Mouse (Mus musculus): ENCODE results near the gene Gtsf1l.
"Not testable (repeated sequence)": the region's sequence is repeated elsewhere in the genome, so short reads cannot be mapped to it uniquely, and the experiment has no call there.

Gtsf1l gene

DNA sequence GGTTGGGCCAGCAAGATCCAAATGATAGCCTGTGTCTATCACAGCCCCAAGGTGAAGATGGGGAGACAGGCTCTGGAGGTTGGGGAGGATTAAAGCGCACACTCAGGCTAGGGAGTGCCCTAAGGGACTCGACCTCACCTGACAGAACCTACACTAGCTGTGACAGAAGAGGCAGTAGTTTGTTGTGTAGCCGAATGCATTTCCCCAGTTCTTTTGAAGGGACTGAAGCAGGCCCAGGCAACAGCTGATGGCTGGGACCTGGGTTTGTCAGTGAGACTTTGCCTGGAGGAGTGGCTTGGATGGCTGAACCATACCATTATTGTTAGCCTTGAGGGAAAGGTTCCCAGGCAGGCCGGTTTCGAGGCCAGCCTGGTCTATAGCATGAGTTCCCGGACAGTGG is 2.6 kb downstream of the Gtsf1l start:
- DNase-seq = no peak

DNA sequence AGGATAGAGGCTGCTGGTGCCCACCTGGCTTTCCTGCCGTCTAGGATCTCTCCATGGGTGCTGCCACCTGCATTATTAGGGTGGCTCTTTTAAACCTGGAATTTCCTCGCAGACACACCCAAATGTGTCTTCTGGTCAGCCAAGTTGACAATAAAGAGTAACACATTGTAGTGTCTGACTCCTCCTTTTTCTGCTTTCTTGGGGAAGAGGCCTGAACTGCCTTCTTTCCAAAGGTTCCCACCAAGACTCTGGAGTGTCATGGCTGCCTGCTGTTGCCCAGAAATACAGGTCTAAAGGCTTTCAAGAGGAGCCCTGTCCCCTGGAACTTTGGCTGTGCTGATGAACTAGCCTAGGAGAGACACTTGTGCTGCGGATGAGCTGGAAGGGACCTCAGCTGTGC is 3.1 kb downstream of the Gtsf1l start:
- no peak for DNase-seq

DNA sequence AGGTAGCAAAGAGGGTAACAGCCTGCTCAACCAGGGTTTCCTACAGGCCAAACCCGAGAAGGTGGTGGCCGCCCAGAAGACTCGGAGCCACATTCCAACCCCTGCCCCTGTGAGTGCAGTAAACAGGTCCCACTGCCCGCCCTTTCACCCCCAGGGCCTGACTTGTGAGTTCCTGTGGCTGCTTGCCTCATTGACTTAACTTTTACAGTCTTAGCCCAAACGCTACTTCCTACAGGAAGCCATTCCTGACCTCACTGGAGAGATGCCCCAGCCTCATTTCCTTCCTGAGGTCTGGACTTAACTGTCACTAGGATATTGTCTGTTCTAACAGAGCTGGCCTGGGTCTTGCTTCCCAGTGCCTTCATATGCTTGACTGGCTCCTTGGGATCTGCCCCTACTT is 5.1 kb downstream of the Gtsf1l start:
- DNase-seq = no peak

DNA sequence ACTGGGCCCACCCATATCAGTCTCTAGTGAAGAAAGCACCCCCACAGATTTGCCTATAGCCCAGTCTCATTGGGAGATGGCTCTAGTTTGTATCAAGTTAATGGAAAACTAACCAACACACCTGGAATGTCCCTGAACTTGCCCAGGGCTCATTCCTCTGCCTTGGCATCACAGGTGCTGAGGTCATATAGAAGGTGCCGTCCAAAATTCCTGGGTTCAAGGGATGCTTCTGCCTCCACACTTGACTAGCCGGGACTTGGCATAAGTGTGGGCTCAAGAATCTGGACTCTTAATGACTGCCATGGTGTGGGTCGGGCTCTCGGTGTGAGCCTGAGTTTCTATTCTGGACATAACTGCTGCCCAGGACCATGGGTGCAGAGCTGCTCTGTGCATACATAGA is 8.6 kb downstream of the Gtsf1l start:
- no peak for DNase-seq

DNA sequence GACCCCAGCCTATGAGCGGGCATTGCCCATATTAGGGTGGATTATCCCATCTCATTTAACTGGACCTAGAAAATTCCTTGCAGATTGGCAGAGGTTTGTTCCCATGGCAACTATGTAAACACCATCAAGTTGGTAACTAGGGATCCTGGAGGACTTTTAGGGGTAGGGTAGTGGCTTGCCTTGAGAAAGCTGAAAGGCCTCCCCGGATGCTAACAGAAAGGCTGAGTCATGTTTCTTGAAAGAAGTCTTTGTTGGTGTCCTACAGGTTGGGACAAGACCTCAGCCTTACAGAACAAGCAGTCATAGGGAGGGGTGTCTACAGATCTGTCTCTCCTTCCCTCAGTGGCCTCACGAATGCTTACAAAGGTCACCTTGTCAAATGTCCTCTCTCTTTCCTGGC is 12.4 kb downstream of the Gtsf1l start:
- no peak for DNase-seq

DNA sequence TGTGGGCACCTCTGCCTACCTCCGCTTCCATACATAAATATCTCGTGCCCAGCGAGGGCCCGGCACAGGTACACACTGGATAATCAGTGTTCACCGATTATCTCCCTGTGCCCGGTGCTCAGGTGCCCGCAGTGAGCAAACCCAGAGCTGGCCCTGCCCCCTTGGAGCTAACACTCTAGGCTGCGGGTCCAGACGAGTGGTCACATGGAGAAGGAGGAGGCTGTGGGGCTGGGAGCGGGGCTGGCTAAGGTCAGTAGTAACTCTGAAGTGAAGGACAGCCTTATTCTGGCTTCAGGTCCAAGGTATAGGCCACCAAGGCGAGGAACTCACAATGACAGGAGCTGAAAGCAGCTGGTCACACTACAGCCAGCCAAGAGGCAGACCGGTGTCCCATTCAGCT is 12.8 kb downstream of the Gtsf1l start:
- DNase-seq = no peak

DNA sequence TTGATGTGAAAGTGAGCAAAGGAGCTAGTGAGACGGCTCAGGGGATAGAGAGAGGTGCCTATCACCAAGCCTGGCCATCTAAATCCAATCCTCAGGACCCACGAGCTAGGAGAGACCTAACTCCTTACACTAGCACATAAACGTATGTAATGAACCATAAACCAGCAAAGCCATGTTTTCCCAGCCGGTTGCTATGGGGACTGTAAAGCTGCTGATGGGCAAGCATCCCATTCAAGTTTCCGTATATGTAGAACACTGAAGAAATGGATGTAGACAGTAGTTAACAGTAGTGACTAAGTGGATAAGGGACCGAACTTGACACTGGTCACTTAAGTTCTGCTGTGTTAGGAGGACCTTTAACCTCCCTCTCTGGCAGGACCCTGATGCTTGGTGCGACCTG is 13.6 kb downstream of the Gtsf1l start:
- no peak for DNase-seq

DNA sequence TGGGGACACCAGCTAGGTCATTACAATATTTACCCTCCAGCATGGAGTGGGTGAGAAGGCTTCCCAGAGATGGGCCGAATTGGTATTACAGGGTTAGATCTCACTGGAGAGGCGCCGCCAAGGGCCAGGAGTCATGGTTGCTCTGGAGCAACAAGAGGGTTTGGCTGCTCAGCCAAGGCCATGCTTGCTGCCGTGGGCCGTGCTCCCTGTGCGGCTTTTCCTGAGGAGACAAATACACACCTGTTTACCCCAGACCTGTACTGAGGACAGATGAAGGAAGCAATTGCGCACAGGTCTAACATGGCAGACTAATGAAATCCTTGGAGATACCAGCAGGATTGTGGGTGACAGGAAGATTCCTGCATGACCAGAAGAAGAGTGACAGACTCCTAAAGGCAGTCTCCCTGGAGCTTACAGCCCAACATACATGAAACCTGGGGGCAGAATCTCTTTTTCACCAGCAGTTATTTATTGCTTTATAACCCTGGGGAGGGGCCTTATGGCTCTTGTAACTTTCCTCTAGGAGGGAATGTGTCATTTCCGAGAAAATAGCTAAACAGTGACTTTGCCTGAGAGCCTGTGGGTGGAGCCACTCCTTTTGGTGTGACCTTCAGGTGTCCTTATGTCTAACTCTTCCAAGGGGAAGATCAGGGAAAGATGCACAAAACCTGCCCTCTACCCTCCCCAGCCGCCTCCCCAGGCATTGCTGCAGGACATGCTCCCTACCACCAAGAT is 14.5 kb downstream of the Gtsf1l start:
- no peak for DNase-seq

DNA sequence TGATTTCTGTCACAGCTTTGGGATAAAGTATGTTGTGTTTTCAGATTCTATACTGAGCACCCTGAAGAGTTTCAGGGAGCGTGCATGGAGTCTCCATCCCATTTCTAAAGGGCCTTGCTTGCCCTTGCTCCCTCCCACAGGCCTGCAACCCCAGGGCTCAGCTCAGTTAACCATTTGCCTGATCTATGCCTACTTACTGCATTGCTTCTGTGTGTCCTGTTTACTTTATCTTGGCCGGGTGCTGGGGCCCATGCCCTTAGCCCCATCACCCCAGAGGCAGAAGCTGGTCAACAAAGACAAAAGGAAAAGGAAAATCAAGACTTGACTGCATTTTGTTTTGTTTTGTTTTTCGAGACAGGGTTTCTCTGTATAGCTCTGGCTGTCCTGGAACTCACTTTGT is 16.1 kb downstream of the Gtsf1l start:
- DNase-seq = no peak

DNA sequence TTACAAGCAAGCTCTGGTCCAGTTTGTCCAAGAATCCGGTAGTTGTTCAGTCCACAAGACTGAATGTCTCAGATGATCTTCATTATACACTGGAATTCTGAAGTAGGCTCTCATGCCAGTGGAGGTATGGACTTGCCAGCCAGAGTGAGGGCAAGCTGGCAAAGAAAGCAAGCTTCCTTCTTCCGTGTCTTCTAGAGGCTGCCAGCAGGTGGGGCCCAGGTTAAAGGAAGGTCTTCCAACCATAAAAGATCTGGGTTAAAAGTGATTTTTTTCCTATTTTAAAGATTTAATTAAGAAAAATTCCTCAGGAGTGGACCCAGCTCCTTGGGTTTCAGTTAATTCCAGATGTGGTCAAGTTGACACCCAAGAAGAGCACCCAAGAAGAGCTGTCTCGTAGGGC is 17.4 kb downstream of the Gtsf1l start:
- DNase-seq = no peak

DNA sequence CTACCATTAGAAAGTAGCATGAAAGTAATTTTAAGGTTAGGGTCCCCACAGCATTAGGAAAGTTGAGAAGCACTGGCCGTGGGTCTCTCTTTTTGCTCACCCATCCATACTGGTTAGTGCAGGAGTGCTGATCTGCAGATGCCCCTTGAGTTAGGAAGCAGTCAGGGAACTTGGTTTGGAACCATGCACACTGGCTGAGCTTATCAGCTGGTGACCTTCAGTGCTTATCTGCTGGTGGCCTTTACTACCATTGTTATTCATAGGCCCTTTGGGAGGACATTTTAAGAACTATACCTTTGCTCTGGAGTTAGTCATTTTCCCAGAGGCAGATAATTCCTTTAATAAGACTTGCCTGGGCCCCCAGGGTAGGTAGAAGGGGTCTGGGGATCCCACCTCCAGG is 20.4 kb downstream of the Gtsf1l start:
- no peak for DNase-seq

DNA sequence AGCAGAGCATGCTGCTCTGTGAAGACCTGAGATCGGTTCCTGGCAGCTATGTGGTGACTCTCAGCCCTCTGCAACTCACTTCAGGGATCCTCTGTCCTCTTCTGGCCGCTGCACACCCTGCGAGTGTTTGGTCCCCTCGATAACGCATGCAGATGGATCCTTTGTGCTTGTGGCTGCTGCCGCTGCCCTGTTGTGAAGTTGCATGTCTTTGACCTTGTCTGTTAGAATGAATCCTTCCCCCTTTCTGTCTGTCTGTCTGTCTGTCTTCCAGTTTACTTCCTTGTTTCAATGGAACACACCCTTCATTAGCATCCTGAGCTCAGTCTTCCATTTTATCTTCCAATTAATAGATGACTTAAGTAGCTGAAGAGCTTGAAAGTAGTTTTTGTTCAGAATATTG is 21.3 kb downstream of the Gtsf1l start:
- DNase-seq = no peak

DNA sequence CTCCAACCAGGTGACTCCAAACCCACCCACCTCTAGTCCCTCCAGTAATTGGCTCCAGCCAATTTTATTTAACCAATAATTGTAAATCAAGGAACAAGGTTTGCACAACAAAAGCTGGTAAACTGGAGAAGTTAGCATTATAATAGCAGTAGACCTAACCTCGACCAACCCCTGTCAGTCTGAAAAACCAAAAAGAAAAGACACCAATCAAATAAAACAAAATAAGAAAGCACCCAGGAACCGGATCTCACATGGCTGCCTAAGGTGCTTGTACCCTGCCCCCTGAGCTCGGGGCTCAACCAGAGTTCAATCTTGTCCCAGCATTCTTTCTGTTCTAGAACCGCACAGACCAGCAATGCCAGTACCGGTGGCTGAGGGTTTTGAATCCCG is 25.5 kb downstream of the Gtsf1l start:
- DNase-seq = no peak

DNA sequence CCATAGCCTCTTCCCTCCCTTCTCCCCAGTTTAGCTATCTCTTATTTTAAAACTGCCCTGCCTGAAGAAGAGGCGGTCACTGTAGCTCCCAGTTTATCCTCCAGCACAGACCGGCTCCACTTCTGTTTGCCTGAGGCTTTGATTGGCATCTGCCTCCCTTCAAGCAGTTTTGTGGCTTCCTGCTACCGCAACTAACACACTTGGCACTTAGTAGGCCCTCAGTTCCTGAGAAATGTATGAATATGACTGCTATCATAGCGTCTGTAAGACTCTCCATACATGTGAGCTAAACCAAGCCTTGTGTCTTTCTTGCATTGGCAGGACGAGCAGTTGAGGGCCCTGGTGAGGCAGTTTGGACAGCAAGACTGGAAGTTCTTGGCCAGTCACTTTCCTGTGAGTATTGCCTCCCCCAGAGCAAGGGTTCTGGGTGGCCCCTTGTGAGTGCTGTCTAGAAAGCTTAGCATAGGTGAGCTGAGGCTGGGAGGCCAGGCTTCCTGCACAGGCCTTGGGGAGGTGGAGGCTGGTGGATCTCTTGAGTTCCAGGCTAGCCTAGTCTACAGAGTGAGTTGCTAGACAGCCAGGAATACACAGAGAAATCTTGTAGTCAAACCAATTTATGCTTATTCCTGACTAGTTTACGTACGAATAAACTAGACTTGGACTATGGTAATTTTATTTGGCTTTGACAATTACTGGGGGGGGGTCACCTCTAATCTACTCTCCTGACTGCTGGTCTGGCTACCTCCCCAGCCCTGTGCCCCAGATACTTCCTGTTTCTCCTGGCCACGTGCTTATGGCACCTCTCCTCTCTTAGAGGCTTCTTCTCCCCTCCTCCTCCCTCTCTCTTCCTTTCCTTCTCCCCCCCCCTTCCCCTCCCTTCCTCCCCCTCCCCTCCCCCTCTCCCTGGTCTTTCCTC is 26.2 kb downstream of the Gtsf1l start:
- DNase-seq = no peak

DNA sequence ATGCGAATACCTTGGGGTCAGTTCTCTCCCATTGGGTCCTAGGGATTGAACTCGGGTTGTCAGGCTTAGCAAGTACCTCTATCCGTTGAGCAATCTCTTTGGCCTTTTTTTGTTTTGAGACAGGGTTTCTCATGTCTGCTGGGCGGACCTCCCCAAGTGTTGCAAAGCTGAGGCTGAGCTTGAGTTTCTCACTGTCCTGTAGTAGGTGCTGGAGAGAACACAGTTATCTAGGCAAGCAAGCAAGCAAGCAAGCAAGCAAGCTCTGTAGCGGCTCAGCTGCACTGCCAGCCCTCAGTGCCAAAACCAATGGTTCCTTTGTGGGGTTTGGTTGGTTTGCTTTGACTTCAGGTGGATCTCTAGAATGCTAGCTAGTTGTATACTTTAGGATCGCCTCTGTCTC is 27.0 kb downstream of the Gtsf1l start:
- DNase-seq = no peak

DNA sequence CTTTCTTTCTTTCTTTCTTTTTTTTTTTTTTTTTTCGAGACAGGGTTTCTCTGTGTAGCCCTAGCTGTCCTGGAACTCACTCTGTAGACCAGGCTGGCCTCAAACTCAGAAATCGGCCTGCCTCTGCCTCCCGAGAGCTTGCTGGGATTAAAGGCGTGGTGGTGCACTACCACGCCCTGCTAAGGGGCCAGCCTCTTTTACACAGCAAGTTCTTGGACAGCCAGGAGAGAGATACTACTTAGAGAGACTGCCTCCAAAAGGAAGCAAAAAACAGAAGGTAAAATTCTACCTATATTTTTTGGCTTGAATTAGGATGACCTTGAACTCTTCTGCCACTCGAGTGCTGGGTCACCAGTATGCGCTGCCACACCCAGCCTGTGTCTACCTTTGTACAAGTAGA is 28.7 kb downstream of the Gtsf1l start:
- not testable (repeated sequence) for DNase-seq

DNA sequence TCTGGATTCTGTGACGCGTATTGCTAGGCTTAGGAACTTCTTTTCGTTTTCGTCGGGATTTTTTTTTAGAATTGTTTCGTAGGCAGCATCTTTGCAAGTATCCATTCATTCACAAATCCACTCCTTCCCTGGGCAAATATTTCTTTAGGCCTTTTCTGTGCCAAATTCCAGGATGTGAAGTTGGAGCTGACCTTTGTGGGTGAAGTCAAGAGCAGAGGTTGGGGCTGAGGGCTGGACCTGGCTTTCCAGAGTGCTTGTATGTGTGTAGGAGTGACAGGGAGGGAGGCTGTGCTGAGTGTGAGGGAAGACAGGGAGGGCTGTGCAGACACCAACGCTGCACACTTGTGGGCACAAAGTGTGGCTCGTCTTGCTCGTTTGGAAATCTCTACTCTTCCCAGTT is 31.1 kb downstream of the Gtsf1l start:
- DNase-seq = no peak

DNA sequence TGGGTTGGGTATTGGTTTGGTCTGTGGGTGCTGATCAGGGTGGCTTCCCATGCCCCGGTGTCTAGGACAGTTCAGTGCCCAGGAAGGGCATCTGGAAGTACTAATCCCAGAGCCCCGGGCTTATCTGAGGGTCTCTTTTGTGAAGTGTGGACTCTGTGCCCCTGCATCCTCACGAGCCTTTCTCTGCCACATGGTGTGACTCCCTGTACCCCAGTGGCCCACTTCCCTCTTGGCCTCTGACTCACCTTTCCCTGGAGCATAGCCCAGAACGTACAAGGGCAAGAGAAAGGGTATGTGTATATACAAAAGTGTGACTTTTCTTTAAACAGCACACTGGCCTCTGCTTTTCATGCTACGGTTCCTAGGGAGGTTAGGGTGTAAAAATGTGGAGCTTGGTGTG is 31.9 kb downstream of the Gtsf1l start:
- DNase-seq = no peak

DNA sequence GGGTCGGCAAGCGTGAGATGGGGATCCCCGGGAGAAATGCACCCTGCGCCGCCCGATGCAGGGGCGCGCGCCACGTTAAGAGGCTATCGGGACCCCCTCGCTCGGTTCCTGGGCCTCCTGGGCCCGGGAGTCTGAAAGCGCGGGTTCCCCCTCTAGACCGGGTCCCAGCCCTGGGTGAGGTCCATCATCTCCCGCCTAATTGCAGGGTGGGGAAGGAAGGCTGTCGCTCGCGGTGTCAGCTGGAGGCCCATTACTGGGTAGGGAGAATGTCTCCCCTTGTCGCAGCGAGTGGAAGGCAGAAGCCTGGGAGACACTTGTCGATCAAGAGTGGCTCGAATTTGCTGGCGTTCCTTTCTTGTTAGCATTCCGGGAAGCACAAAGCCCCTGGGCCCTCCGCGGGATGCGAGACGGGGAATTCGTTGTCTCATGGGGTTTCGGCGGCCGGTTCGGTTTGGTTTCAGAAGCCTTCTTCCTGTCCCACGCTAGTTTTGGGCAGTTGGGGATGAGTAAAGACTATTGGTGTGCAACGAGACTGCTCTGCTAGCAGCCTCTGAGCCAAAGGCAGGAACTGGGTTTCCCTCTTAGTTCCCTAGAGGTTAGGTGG is 32.7 kb downstream of the Gtsf1l start:
- peak; percentile 27 to 43 for DNase-seq

DNA sequence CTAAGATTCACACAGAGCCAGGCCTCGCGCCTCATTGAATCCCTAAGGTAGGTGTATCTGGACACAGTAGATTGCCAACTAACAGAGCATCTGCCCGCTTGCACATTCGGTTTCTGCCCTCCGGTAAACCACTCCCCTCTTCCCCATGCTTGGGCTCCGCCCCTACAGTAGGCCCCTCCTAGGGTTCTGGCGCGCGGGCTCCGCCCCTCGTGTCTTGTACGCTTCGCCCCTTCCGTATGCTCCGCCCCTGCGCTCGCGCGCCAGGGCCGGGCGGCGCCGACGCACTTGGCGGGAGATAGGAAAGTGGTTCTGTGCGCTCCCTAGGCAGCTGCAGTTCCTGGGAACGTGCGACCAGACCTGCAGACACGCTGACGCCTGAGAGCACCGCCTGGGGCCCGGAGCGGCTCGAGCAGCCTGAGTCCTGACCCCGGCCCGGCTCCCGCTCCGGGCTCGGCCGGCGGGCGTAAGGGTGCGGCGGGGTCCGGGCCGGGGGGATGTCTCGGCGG is 33.3 kb downstream of the Gtsf1l start, which contains the start of gene Mybl2:
TSS of gene Mybl2 (plus strand) at position 353 of the 506 bp plus-strand sequence.
- DNase-seq = peak; percentile 94 to 96

DNA sequence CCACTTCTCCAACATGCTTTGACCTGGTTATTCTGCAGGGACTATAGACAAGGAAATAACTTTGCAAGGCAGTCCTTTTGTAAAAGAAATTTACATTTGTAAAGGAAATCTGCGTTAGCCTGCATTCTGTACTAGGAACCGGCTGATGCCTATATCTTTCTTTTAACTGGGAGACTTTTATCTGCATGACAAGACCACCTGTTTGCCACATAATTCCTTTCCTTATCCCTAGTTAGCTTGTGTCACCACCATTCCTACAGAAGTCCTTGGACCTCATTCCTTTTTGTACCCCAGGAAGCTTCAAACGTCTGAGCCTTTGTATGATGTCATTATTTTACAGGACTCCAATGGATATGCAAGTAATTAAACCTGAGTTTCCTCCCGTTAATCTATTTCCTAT is 34.8 kb downstream of the Gtsf1l start:
- no peak for DNase-seq

DNA sequence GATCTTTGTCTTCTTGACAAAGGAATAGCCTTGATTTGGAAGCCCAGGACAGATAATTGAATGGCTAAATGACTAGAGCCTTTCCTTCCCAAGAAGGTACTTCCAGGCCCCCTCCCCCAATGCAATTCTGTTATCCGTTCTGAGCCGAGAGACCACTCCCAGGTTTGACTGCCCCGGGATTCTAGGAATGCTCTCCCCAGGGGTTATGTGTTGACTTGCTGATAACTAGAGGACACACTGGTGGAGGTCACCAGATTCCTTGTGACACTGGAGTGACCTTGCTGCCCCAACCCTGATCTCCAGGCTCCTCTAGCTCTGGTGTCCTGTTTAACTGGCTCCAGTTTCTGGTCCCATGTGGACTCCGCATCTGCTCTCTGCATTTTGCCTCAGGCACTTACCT is 35.6 kb downstream of the Gtsf1l start:
- no peak for DNase-seq

DNA sequence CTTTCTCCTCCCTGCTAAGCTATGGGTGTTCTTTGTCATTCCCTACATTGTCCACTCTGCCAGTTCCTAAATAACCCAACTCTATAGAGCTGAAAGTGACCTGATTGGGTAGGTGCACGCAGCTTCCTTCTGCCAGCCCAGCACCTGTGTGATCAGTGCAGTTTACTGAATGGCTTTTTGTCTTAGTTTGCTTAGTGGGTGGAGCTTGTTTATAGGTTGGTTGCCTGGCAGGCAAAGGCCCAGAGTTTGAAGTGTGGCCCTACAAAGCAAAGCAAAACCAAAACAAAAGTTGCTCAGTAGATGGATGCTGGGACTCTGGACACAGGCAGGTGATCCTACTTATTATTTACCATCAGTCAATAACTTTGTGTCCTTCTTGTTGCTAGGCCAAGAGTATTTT is 36.0 kb downstream of the Gtsf1l start:
- DNase-seq = no peak

DNA sequence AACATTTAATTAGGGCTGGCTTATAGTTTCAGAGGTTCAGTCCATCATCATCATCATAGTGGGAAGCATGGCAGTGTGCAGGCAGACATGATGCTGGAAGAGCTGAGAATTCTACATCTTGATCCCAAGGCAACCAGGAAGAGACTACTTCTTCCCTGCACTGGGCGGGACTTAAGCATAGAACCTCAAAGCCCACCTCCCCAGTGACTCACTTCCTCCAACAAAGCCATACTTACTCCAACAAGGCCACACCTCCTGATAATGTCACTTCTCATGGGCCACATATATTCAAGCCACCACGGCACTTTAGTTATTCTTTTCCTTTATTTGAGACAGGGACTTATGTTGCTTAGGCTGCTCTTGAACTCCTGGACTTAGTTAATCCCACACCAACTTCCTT is 38.5 kb downstream of the Gtsf1l start:
- DNase-seq = no peak
